Mouse (Mus musculus) G1E (cell line): Measurements from ENCODE around the gene Gtf2h5. TPM values are rescaled to one million over a fixed set of nuclear protein-coding genes. Genes with fewer than 3 reads are reported as not detected.

Experiments
- ATAC-seq: 2 replicates; pipeline ENCODE4 v1.8.0; 2016; ENCODE audit warnings: mild to moderate bottlenecking; ENCODE audit not compliant: insufficient number of reproducible peaks, poor library complexity, low FRiP score, severe bottlenecking; ENCODE audit errors: extremely low read depth
- DNase-seq: peaks from one replicate; pipeline ENCODE4 v3.0.0; 2012; ENCODE audit warnings: low spot score
- H3K27me3 ChIP-seq: 2 replicates; pipeline ENCODE4 v1.6.1; 2012; ENCODE audit warnings: mild to moderate bottlenecking, low read length, inconsistent platforms; ENCODE audit not compliant: insufficient read depth
- H3K36me3 ChIP-seq: replicated peaks from 2 replicates; pipeline ENCODE3; 2012; ENCODE audit warnings: mild to moderate bottlenecking, inconsistent platforms
- H3K4me1 ChIP-seq: 2 replicates; pipeline ENCODE4 v1.6.1; 2012; ENCODE audit warnings: low read depth, low read length, inconsistent platforms, mixed read lengths; ENCODE audit not compliant: insufficient read depth
- H3K4me3 ChIP-seq: 2 replicates; pipeline ENCODE4 v1.5.1; 2012; ENCODE audit warnings: low read depth, mild to moderate bottlenecking, inconsistent platforms, low read length, moderate library complexity, mixed read lengths
- H3K9me3 ChIP-seq: replicated peaks from 2 replicates; pipeline ENCODE4 v1.6.1; 2012; ENCODE audit warnings: inconsistent platforms
- CTCF ChIP-seq: IDR thresholded peaks from 2 replicates; pipeline ENCODE4 v1.5.1; 2012; ENCODE audit warnings: low read depth, low read length, inconsistent platforms, mixed read lengths
- GATA1 ChIP-seq: IDR thresholded peaks from 2 replicates; pipeline ENCODE4 v1.6.1; 2012; ENCODE audit warnings: borderline replicate concordance, low read length, inconsistent platforms, mixed read lengths
- GATA2 ChIP-seq: IDR thresholded peaks from 2 replicates; pipeline ENCODE4 v1.6.1; 2012; ENCODE audit warnings: low read depth, low read length, inconsistent platforms, borderline replicate concordance
- POLR2AphosphoS5 ChIP-seq: IDR thresholded peaks from 2 replicates; pipeline ENCODE4 v1.6.1; 2012; ENCODE audit warnings: low read depth, low read length, inconsistent platforms; ENCODE audit not compliant: insufficient replicate concordance
- TAL1 ChIP-seq: conservative IDR thresholded peaks from 2 replicates; pipeline ENCODE4 v1.6.1; 2012; ENCODE audit warnings: low read depth, low read length, inconsistent platforms, mixed read lengths
- polyA plus RNA-seq: library from polyadenylated mRNA; stranded (reverse); fragments of >175 nt; gene quantifications from 2 replicates; pipeline ENCODE4 v1.2.3, GENCODE M21; 2012
- total RNA-seq, 2 experiments: library from RNA; stranded (forward) in 1 of 2; stranded (reverse) in 1 of 2; fragments of 200-1000 nt in 1 of 2; fragments of >200 nt in 1 of 2; fragmentation: Nextera tagmentation in 1 of 2; gene quantifications; 2 replicates each; pipeline ENCODE4 v1.2.3; 2014 to 2017

Gtf2h5 gene
- total and polyA plus RNA-seq, 3 experiments = 3.5 to 119 (median 51.1) TPM

DNA sequence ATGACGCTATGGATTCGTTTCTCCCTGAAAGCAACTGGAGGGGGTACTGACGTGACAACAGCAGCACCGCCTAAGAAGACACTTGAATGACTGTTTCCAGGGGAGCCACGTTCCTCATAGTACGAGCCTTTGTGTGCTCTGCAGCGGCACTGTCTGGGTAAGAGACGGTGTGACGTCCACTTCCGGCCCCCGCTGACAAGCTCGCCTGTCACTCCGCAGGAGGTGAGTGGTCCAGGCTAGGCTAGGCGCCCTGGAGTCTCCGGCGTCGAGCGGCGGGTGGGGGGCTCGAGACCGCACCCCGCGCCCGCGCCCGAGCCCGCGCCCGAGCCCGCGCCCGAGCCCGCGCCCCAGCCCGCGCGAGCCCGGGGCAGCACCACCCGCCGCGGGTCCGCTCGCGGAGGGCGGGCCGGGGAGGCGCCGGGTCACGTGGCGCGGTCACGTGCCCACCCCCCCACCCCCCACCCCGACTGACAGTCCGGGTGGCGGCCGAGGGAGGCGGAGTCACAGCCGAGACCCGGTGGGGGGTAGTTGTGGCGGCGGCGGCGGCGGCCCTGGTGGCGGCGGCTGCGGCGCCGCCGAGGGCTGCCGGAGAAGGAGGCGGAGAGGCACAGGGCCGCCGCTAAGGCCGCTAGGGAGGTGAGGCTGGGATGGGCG, 26.9 kb downstream of the Gtf2h5 start, which contains the start of gene Tulp4:
TSS of gene Tulp4 (plus strand) at position 77 of the 654 bp plus-strand sequence.
- TF ChIP-seq GATA1 (no peak), CTCF (no peak), GATA2 (no peak), POLR2AphosphoS5 (no peak), TAL1 (no peak)
- Histone ChIP-seq H3K36me3 (peaks cover 11% of the 10 kb centered on the region), H3K4me1 (peaks cover 25% of the 10 kb centered on the region), H3K4me3 (peak within 1 kb of the TSS; percentile 75), H3K27me3 (no peaks in the 10 kb centered on the region), H3K9me3 (no peaks in the 10 kb centered on the region)
- ATAC-seq = peak; percentile 88
- peak; percentile 89 for DNase-seq

DNA sequence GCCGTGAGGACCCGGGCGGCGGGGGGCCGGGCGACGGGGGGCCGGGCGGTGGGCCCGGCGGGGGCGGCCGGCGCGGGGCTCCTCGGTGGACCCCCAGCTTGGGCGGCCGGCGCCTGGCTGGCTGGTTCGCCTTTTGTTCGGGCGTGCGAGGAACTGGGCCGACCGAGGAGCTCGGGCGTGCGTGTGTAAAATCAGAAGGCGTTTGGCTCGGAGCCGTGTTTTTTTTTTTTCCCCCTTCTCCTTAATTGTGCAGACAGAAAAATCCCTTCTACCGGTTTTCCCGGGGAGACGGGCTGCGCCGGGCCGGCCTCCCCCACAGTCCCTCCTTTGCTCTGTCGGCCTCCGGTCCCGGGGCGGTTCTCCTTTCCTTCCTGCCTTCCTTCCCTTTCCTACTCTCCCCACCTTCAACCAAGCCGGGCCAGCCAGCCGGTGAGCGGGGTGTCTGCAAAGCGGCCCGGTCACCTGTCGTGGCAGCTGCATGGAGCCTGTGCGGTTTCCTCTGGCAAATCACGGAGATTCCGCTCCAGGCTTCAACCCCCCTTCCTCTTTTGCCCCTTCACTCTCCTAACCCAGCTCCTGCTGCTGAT, 27.5 kb downstream of the Gtf2h5 start:
- H3K9me3 ChIP-seq = no peaks in the 10 kb centered on the region
- no peaks in the 10 kb centered on the region for H3K27me3 ChIP-seq
- ATAC-seq (no peak), DNase-seq (peak; percentile 20)
- peak overlapping the region; percentile 75 for H3K4me3 ChIP-seq
- TF ChIP-seq POLR2AphosphoS5 = no peak
- TF ChIP-seq GATA2 = no peak
- no peak for TF ChIP-seq GATA1
- no peak for TF ChIP-seq CTCF
- TF ChIP-seq TAL1 = no peak
- H3K36me3 ChIP-seq = peaks cover 12% of the 10 kb centered on the region
- peaks cover 25% of the 10 kb centered on the region for H3K4me1 ChIP-seq

- no peak for DNase-seq
- Histone ChIP-seq H3K9me3 (no peaks in the 10 kb centered on the region), H3K27me3 (no peaks in the 10 kb centered on the region), H3K36me3 (peaks cover 13% of the 10 kb centered on the region), H3K4me3 (no peak overlapping the region), H3K4me1 (peaks cover 25% of the 10 kb centered on the region)
- ATAC-seq = no peak
- TF ChIP-seq TAL1 (no peak), POLR2AphosphoS5 (no peak), GATA1 (no peak), GATA2 (no peak), CTCF (no peak)
These were observed 28.6 kb downstream of the Gtf2h5 start for GRCm38 (mm10) chr17:6108175-6108574.

GRCm38 (mm10) chr17:6110956-6111355, 31.4 kb downstream of the Gtf2h5 start:
- Histone ChIP-seq H3K4me1 (peaks cover 17% of the 10 kb centered on the region), H3K9me3 (no peaks in the 10 kb centered on the region), H3K4me3 (no peak overlapping the region), H3K36me3 (peaks cover 22% of the 10 kb centered on the region), H3K27me3 (no peaks in the 10 kb centered on the region)
- ATAC-seq (no peak), DNase-seq (no peak)
- TF ChIP-seq GATA1 (no peak), GATA2 (no peak), TAL1 (no peak), POLR2AphosphoS5 (no peak), CTCF (no peak)

DNA sequence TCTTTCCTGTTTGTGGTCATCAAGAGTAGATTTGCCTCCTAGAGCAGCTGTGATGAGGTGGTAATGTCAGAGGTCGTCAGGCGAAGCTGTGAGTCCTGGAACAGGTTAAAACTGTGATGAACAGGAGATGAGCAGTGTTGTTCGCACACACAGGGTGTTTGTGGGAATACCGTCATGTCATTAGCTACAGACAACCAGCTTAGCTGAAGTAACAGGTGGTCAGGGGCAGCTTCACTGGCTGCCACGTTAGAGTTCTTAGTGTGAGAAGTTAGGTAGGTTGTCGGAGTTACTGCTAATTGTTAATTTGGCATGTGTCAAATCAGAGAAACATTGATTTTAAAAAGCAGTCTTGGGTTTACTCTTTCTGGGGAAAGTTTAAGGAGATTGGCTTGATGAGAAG, 34.1 kb downstream of the Gtf2h5 start:
- Histone ChIP-seq H3K36me3 (peaks cover 32% of the 10 kb centered on the region), H3K4me1 (peaks cover 2% of the 10 kb centered on the region; the same call in 1 of the 2 replicates), H3K9me3 (no peaks in the 10 kb centered on the region), H3K4me3 (no peak overlapping the region), H3K27me3 (no peaks in the 10 kb centered on the region)
- no peak for ATAC-seq
- no peak for TF ChIP-seq CTCF
- no peak for TF ChIP-seq GATA2
- no peak for TF ChIP-seq GATA1
- TF ChIP-seq TAL1 = no peak
- TF ChIP-seq POLR2AphosphoS5 = no peak
- DNase-seq = no peak

- no peak for TF ChIP-seq POLR2AphosphoS5
- no peak for TF ChIP-seq TAL1
- TF ChIP-seq GATA2 = no peak
- no peak for TF ChIP-seq CTCF
- no peak for TF ChIP-seq GATA1
- Histone ChIP-seq H3K4me1 (no peaks in the 10 kb centered on the region), H3K4me3 (no peak overlapping the region), H3K27me3 (no peaks in the 10 kb centered on the region), H3K9me3 (no peaks in the 10 kb centered on the region), H3K36me3 (peaks cover 29% of the 10 kb centered on the region)
- ATAC-seq = no peak
- DNase-seq = no peak
These were observed 35.5 kb downstream of the Gtf2h5 start for GRCm38 (mm10) chr17:6115085-6115484.

DNA sequence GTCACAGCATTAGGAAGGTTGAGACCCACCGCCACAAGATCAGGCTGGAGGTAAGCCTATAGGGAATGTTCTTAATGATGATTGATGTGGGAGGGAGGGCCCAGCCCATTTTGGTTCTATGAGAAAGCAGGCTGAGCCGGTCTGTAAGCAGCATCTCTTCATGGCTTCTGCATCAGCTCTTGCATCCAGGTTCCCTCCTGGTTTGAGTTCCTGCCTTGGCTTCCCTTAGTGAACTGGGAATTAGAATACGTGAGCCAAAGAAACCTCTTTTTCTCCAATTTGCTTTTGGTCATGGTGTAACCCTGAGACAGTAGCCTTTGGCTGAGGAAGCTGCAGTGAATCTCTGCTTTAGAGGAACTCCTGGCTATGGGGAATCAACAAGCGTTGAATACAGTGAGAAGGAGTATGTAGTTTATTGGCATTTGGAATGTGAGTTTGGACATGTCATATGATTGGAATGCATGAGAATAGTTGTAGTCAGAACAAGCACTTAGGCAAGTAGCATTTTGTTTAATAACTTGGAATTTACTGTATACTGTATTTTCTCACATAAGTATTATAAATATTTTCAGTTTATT, 37.7 kb downstream of the Gtf2h5 start:
- Histone ChIP-seq H3K4me3 (no peak overlapping the region), H3K4me1 (peaks cover 1% of the 10 kb centered on the region; the same call in 1 of the 2 replicates), H3K27me3 (no peaks in the 10 kb centered on the region), H3K9me3 (no peaks in the 10 kb centered on the region), H3K36me3 (peaks cover 30% of the 10 kb centered on the region)
- DNase-seq (no peak), ATAC-seq (no peak)
- no peak for TF ChIP-seq GATA2
- TF ChIP-seq CTCF = no peak
- TF ChIP-seq TAL1 = no peak
- TF ChIP-seq GATA1 = no peak
- no peak for TF ChIP-seq POLR2AphosphoS5
